Mouse (Mus musculus): Measurements from ENCODE around the gene Svep1. TPM values are rescaled to one million over a fixed set of nuclear protein-coding genes. Genes with fewer than 3 reads are reported as not detected.
A peak's percentile ranks its signal among the peaks of the same experiment; 100 is the strongest.

Svep1 gene
- total and polyA plus RNA-seq, 2 experiments = 0.20 to 0.46 TPM

- H3K27me3 ChIP-seq (ENCODE audit: control insufficient read depth, insufficient read depth, low read length) = peaks cover 2% of the 10 kb centered on the region; the same call in 1 of the 2 replicates
- H3K27ac ChIP-seq (replicated peaks; ENCODE audit: insufficient read depth, low read depth, low read length) = no peak overlapping the region
- WGBS = 85% methylated on average over 9 of the region's 9 CpGs
- no peak overlapping the region for H3K4me3 ChIP-seq (ENCODE audit: insufficient read depth, low read depth, low read length)
- TF ChIP-seq POLR2A (IDR thresholded peaks at IDR 0.05; ENCODE audit: extremely low read depth, insufficient read depth, low read length) (no peak), CTCF (IDR thresholded peaks at IDR 0.05; ENCODE audit: low read depth, low read length) (no peak)
- no peak overlapping the region for H3K9ac ChIP-seq (ENCODE audit: low read depth, low read length)
- H3K79me2 ChIP-seq (ENCODE audit: control insufficient read depth, insufficient read depth, low read length) = no peaks in the 10 kb centered on the region
- DNase-seq (ENCODE audit: extremely low read depth, low read depth, low spot score) = no peak
- no peaks in the 10 kb centered on the region for H3K36me3 ChIP-seq (ENCODE audit: control insufficient read depth, insufficient read depth, low read length)
- no peaks in the 10 kb centered on the region for H3K4me1 ChIP-seq (ENCODE audit: control insufficient read depth, insufficient read depth, low read length)
Measured at GRCm38 (mm10) chr4:58097732-58098131, 108.9 kb downstream of the Svep1 start.

- Histone ChIP-seq H3K79me2 (ENCODE audit: control insufficient read depth, insufficient read depth, low read length) (no peaks in the 10 kb centered on the region), H3K4me1 (ENCODE audit: control insufficient read depth, insufficient read depth, low read length) (no peaks in the 10 kb centered on the region), H3K36me3 (ENCODE audit: control insufficient read depth, insufficient read depth, low read length) (no peaks in the 10 kb centered on the region), H3K27me3 (ENCODE audit: control insufficient read depth, insufficient read depth, low read length) (no peaks in the 10 kb centered on the region), H3K4me3 (ENCODE audit: insufficient read depth, low read depth, low read length) (no peak overlapping the region), H3K27ac (replicated peaks; ENCODE audit: insufficient read depth, low read depth, low read length) (no peak overlapping the region), H3K9ac (ENCODE audit: low read depth, low read length) (no peak overlapping the region)
- TF ChIP-seq CTCF (IDR thresholded peaks at IDR 0.05; ENCODE audit: low read depth, low read length) = no peak
- TF ChIP-seq POLR2A (IDR thresholded peaks at IDR 0.05; ENCODE audit: extremely low read depth, insufficient read depth, low read length) = no peak
- 76% methylated on average over 1 of the region's 1 CpGs for WGBS
- DNase-seq (ENCODE audit: extremely low read depth, low read depth, low spot score) = no peak
Measured at GRCm38 (mm10) chr4:58086738-58087137, 119.9 kb downstream of the Svep1 start.

GRCm38 (mm10) chr4:58086151-58086550 lies 120.5 kb downstream of the Svep1 start:
- H3K36me3 ChIP-seq (ENCODE audit: control insufficient read depth, insufficient read depth, low read length) = no peaks in the 10 kb centered on the region
- H3K27me3 ChIP-seq (ENCODE audit: control insufficient read depth, insufficient read depth, low read length) = no peaks in the 10 kb centered on the region
- H3K4me1 ChIP-seq (ENCODE audit: control insufficient read depth, insufficient read depth, low read length) = no peaks in the 10 kb centered on the region
- no peak overlapping the region for H3K9ac ChIP-seq (ENCODE audit: low read depth, low read length)
- no peak for DNase-seq (ENCODE audit: extremely low read depth, low read depth, low spot score)
- WGBS = 64% methylated on average over 4 of the region's 4 CpGs
- H3K4me3 ChIP-seq (ENCODE audit: insufficient read depth, low read depth, low read length) = no peak overlapping the region
- no peaks in the 10 kb centered on the region for H3K79me2 ChIP-seq (ENCODE audit: control insufficient read depth, insufficient read depth, low read length)
- no peak overlapping the region for H3K27ac ChIP-seq (replicated peaks; ENCODE audit: insufficient read depth, low read depth, low read length)
- TF ChIP-seq POLR2A (IDR thresholded peaks at IDR 0.05; ENCODE audit: extremely low read depth, insufficient read depth, low read length) = no peak
- TF ChIP-seq CTCF (IDR thresholded peaks at IDR 0.05; ENCODE audit: low read depth, low read length) = no peak

- 81% methylated on average over 3 of the region's 3 CpGs for WGBS
- H3K79me2 ChIP-seq (ENCODE audit: control insufficient read depth, insufficient read depth, low read length) = no peaks in the 10 kb centered on the region
- H3K4me3 ChIP-seq (ENCODE audit: insufficient read depth, low read depth, low read length) = no peak overlapping the region
- no peak overlapping the region for H3K9ac ChIP-seq (ENCODE audit: low read depth, low read length)
- no peaks in the 10 kb centered on the region for H3K4me1 ChIP-seq (ENCODE audit: control insufficient read depth, insufficient read depth, low read length)
- peak; percentile 8 for DNase-seq (ENCODE audit: extremely low read depth, low read depth, low spot score)
- H3K36me3 ChIP-seq (ENCODE audit: control insufficient read depth, insufficient read depth, low read length) = no peaks in the 10 kb centered on the region
- no peak overlapping the region for H3K27ac ChIP-seq (replicated peaks; ENCODE audit: insufficient read depth, low read depth, low read length)
- H3K27me3 ChIP-seq (ENCODE audit: control insufficient read depth, insufficient read depth, low read length) = no peaks in the 10 kb centered on the region
- TF ChIP-seq POLR2A (IDR thresholded peaks at IDR 0.05; ENCODE audit: extremely low read depth, insufficient read depth, low read length) (no peak), CTCF (IDR thresholded peaks at IDR 0.05; ENCODE audit: low read depth, low read length) (0 out of 2 replicates have a peak, but pooled peaks have one; percentile 21)
Measured at GRCm38 (mm10) chr4:58085340-58085739, 121.3 kb downstream of the Svep1 start.

- H3K9ac ChIP-seq (ENCODE audit: low read depth, low read length) = no peak overlapping the region
- H3K4me1 ChIP-seq (ENCODE audit: control insufficient read depth, insufficient read depth, low read length) = no peaks in the 10 kb centered on the region
- no peak overlapping the region for H3K27ac ChIP-seq (replicated peaks; ENCODE audit: insufficient read depth, low read depth, low read length)
- TF ChIP-seq POLR2A (IDR thresholded peaks at IDR 0.05; ENCODE audit: extremely low read depth, insufficient read depth, low read length) (no peak), CTCF (IDR thresholded peaks at IDR 0.05; ENCODE audit: low read depth, low read length) (no peak)
- no peaks in the 10 kb centered on the region for H3K79me2 ChIP-seq (ENCODE audit: control insufficient read depth, insufficient read depth, low read length)
- H3K36me3 ChIP-seq (ENCODE audit: control insufficient read depth, insufficient read depth, low read length) = no peaks in the 10 kb centered on the region
- no peaks in the 10 kb centered on the region for H3K27me3 ChIP-seq (ENCODE audit: control insufficient read depth, insufficient read depth, low read length)
- WGBS = 95% methylated on average over 5 of the region's 5 CpGs
- DNase-seq (ENCODE audit: extremely low read depth, low read depth, low spot score) = no peak
- no peak overlapping the region for H3K4me3 ChIP-seq (ENCODE audit: insufficient read depth, low read depth, low read length)
Measured at GRCm38 (mm10) chr4:58084155-58084554, 122.5 kb downstream of the Svep1 start.

GRCm38 (mm10) chr4:58082588-58082987 lies 124.1 kb downstream of the Svep1 start:
- TF ChIP-seq POLR2A (IDR thresholded peaks at IDR 0.05; ENCODE audit: extremely low read depth, insufficient read depth, low read length) (no peak), CTCF (IDR thresholded peaks at IDR 0.05; ENCODE audit: low read depth, low read length) (peak; percentile 90)
- Histone ChIP-seq H3K79me2 (ENCODE audit: control insufficient read depth, insufficient read depth, low read length) (no peaks in the 10 kb centered on the region), H3K27me3 (ENCODE audit: control insufficient read depth, insufficient read depth, low read length) (no peaks in the 10 kb centered on the region), H3K4me3 (ENCODE audit: insufficient read depth, low read depth, low read length) (no peak overlapping the region), H3K4me1 (ENCODE audit: control insufficient read depth, insufficient read depth, low read length) (no peaks in the 10 kb centered on the region), H3K9ac (ENCODE audit: low read depth, low read length) (no peak overlapping the region), H3K27ac (replicated peaks; ENCODE audit: insufficient read depth, low read depth, low read length) (no peak overlapping the region), H3K36me3 (ENCODE audit: control insufficient read depth, insufficient read depth, low read length) (no peaks in the 10 kb centered on the region)
- 13% methylated on average over 5 of the region's 5 CpGs for WGBS
- DNase-seq (ENCODE audit: extremely low read depth, low read depth, low spot score) = peak; percentile 16
